Mouse (Mus musculus): ENCODE data around the gene Atg14. TPM values are rescaled to one million over a fixed set of nuclear protein-coding genes. Genes with fewer than 3 reads are reported as not detected.

Gene Atg14
- polyA plus RNA-seq (2017; shearing (Covaris generic)): 15.5 TPM

GRCm38 (mm10) chr14:47570549-47570948 is at the start of gene Atg14:
Gene Atg14, minus strand, starts transcription at chr14:47570649.

Other genes with a start within 250 kb of the Atg14 start
- 6.9 TPM for gene Lgals3, start 202.9 kb downstream of the Atg14 start, polyA plus RNA-seq (2017; shearing (Covaris generic))
- 11.5 TPM for gene Dlgap5, start 152.2 kb downstream of the Atg14 start, polyA plus RNA-seq (2017; shearing (Covaris generic))
- 20.9 TPM for gene Fbxo34, start 120.2 kb downstream of the Atg14 start, polyA plus RNA-seq (2017; shearing (Covaris generic))
- 71.8 TPM for gene Ktn1, start 77.8 kb upstream of the Atg14 start, polyA plus RNA-seq (2017; shearing (Covaris generic))